In genomic region chr2:167909531-167910177, GRCm38 (mm10) we compare ENCODE assay signal across 16 mouse cellular contexts.
"Had no signal": no experiment of that assay in that cellular context is flagged by ENCODE, and none has a peak within 500 bp of the region (broad histone marks: within the 10 kb centered on the region; RNA-seq: fewer than 3 reads in every experiment).

No protein-coding gene starts in this region.

- H3K9me3 ChIP-seq: neural tube, embryonic 12.5 days had no signal

- H3K27ac ChIP-seq: kidney, postnatal 0 days; left cerebral cortex, adult 2 months; liver, embryonic 14.5 days; midbrain, embryonic 12.5 days; neural tube, embryonic 12.5 days; neural tube, embryonic 15.5 days had no signal

- ATAC-seq: liver, postnatal 0 days; midbrain, embryonic 16.5 days had no signal

- H3K4me2 ChIP-seq: lung, embryonic 14.5 days; midbrain, embryonic 12.5 days; neural tube, embryonic 12.5 days; neural tube, embryonic 15.5 days had no signal

- H3K4me1 ChIP-seq: midbrain, embryonic 12.5 days; neural tube, embryonic 12.5 days; neural tube, embryonic 15.5 days had no signal

- H3K36me3 ChIP-seq: midbrain, embryonic 12.5 days; neural tube, embryonic 12.5 days; neural tube, embryonic 15.5 days had no signal

- H3K4me3 ChIP-seq: left cerebral cortex, adult 2 months; midbrain, embryonic 12.5 days; neural tube, embryonic 12.5 days; neural tube, embryonic 15.5 days had no signal

- DNase-seq: kidney, adult 18-20 months; kidney, postnatal 36 days; layer of hippocampus, postnatal 36 days; liver, postnatal 0 days; lung, embryonic 14.5 days; lung, postnatal 10 days; lung, postnatal 36 days; thymus, adult 18-20 months; thymus, postnatal 36 days had no signal

- H3K9ac ChIP-seq: liver, embryonic 14.5 days; liver, postnatal 0 days; lung, embryonic 14.5 days; midbrain, embryonic 12.5 days; neural tube, embryonic 12.5 days; neural tube, embryonic 15.5 days had no signal

- H3K27me3 ChIP-seq: midbrain, embryonic 12.5 days; neural tube, embryonic 12.5 days; neural tube, embryonic 15.5 days had no signal
